Mouse (Mus musculus): ENCODE results near the gene Alcam. TPM values are rescaled to one million over a fixed set of nuclear protein-coding genes. Genes with fewer than 3 reads are reported as not detected.

Alcam gene
- polyA plus RNA-seq, 1 experiment from 2014 or later, result 68.9 TPM

GRCm38 (mm10) chr16:52449889-52450244, 4.0 kb downstream of the Alcam start:
- H3K9ac ChIP-seq (replicated peaks; ENCODE audit: low read depth), result 0 out of 2 replicates have a peak overlapping the region, but pooled peaks have one; percentile 1
- WGBS, result 4% methylated on average over 3 of the region's 3 CpGs
- H3K36me3 ChIP-seq (ENCODE audit: insufficient read depth, low read length), result no peaks in the 10 kb centered on the region
- peak overlapping the region; percentile 44 for H3K27ac ChIP-seq (ENCODE audit: low read length)
- H3K9me3 ChIP-seq (ENCODE audit: low read length), result no peaks in the 10 kb centered on the region
- TF ChIP-seq CTCF (IDR thresholded peaks at IDR 0.05), result peak; percentile 57
- no peak for TF ChIP-seq EP300 (IDR thresholded peaks at IDR 0.05)
- DNase-seq (ENCODE audit: low spot score) (peak; percentile 71), ATAC-seq (no peak)
- peak overlapping the region; percentile 81 for H3K4me2 ChIP-seq (replicated peaks; ENCODE audit: low read depth, low read length)
- H3K4me3 ChIP-seq (ENCODE audit: low read depth, low read length), result peak overlapping the region; percentile 77
- no peaks in the 10 kb centered on the region for H3K4me1 ChIP-seq (ENCODE audit: insufficient read depth, low read depth, low read length)
- H3K27me3 ChIP-seq (replicated peaks; ENCODE audit: insufficient read depth, low read length), result no peaks in the 10 kb centered on the region

GRCm38 (mm10) chr16:52445984-52446383, 7.9 kb downstream of the Alcam start:
- WGBS, result 87% methylated on average over 3 of the region's 3 CpGs
- no peaks in the 10 kb centered on the region; the same call in 1 of the 2 replicates for H3K4me1 ChIP-seq (ENCODE audit: insufficient read depth, low read depth, low read length)
- H3K4me3 ChIP-seq (ENCODE audit: low read depth, low read length), result no peak overlapping the region
- no peak overlapping the region for H3K27ac ChIP-seq (ENCODE audit: low read length)
- H3K27me3 ChIP-seq (replicated peaks; ENCODE audit: insufficient read depth, low read length), result no peaks in the 10 kb centered on the region
- no peak overlapping the region for H3K9ac ChIP-seq (replicated peaks; ENCODE audit: low read depth)
- H3K4me2 ChIP-seq (replicated peaks; ENCODE audit: low read depth, low read length), result no peak overlapping the region
- no peak for ATAC-seq
- DNase-seq (ENCODE audit: low spot score), result no peak
- TF ChIP-seq CTCF (IDR thresholded peaks at IDR 0.05), result no peak
- no peak for TF ChIP-seq EP300 (IDR thresholded peaks at IDR 0.05)
- no peaks in the 10 kb centered on the region for H3K9me3 ChIP-seq (ENCODE audit: low read length)
- H3K36me3 ChIP-seq (ENCODE audit: insufficient read depth, low read length), result no peaks in the 10 kb centered on the region

- ATAC-seq (peak; percentile 46), DNase-seq (ENCODE audit: low spot score) (peak; percentile 69)
- Histone ChIP-seq H3K4me2 (replicated peaks; ENCODE audit: low read depth, low read length) (no peak overlapping the region), H3K4me1 (ENCODE audit: insufficient read depth, low read depth, low read length) (no peaks in the 10 kb centered on the region; the same call in 1 of the 2 replicates), H3K9ac (replicated peaks; ENCODE audit: low read depth) (no peak overlapping the region), H3K27ac (ENCODE audit: low read length) (peak overlapping the region; percentile 54; the same call in 1 of the 2 replicates), H3K4me3 (ENCODE audit: low read depth, low read length) (no peak overlapping the region; the same call in 1 of the 2 replicates), H3K36me3 (ENCODE audit: insufficient read depth, low read length) (no peaks in the 10 kb centered on the region), H3K9me3 (ENCODE audit: low read length) (no peaks in the 10 kb centered on the region), H3K27me3 (replicated peaks; ENCODE audit: insufficient read depth, low read length) (no peaks in the 10 kb centered on the region)
- WGBS, result 34% methylated on average over 9 of the region's 9 CpGs
- TF ChIP-seq CTCF (IDR thresholded peaks at IDR 0.05), result no peak
- no peak for TF ChIP-seq EP300 (IDR thresholded peaks at IDR 0.05)
Observed at GRCm38 (mm10) chr16:52443635-52444505, 10.0 kb downstream of the Alcam start.

GRCm38 (mm10) chr16:52443055-52443454, 10.8 kb downstream of the Alcam start:
- TF ChIP-seq EP300 (IDR thresholded peaks at IDR 0.05), result no peak
- TF ChIP-seq CTCF (IDR thresholded peaks at IDR 0.05), result no peak
- H3K4me2 ChIP-seq (replicated peaks; ENCODE audit: low read depth, low read length), result no peak overlapping the region

GRCm38 (mm10) chr16:52439600-52439999, 14.3 kb downstream of the Alcam start:
- ATAC-seq (no peak), DNase-seq (ENCODE audit: low spot score) (no peak)
- Histone ChIP-seq H3K9ac (replicated peaks; ENCODE audit: low read depth) (no peak overlapping the region), H3K27me3 (replicated peaks; ENCODE audit: insufficient read depth, low read length) (no peaks in the 10 kb centered on the region), H3K4me1 (ENCODE audit: insufficient read depth, low read depth, low read length) (no peaks in the 10 kb centered on the region; the same call in none of the 2 replicates), H3K4me2 (replicated peaks; ENCODE audit: low read depth, low read length) (no peak overlapping the region), H3K27ac (ENCODE audit: low read length) (peak overlapping the region; percentile 52; the same call in 1 of the 2 replicates), H3K36me3 (ENCODE audit: insufficient read depth, low read length) (no peaks in the 10 kb centered on the region), H3K9me3 (ENCODE audit: low read length) (no peaks in the 10 kb centered on the region), H3K4me3 (ENCODE audit: low read depth, low read length) (no peak overlapping the region)
- TF ChIP-seq EP300 (IDR thresholded peaks at IDR 0.05), result no peak
- no peak for TF ChIP-seq CTCF (IDR thresholded peaks at IDR 0.05)

More at GRCm38 (mm10) chr16:52443055-52443454, 10.8 kb downstream of the Alcam start:
- 59% methylated on average over 1 of the region's 1 CpGs for WGBS
- no peak for ATAC-seq
- no peak overlapping the region for H3K9ac ChIP-seq (replicated peaks; ENCODE audit: low read depth)
- H3K27me3 ChIP-seq (replicated peaks; ENCODE audit: insufficient read depth, low read length), result no peaks in the 10 kb centered on the region
- no peaks in the 10 kb centered on the region; the same call in 1 of the 2 replicates for H3K4me1 ChIP-seq (ENCODE audit: insufficient read depth, low read depth, low read length)
- no peak for DNase-seq (ENCODE audit: low spot score)
- no peaks in the 10 kb centered on the region for H3K36me3 ChIP-seq (ENCODE audit: insufficient read depth, low read length)
- H3K9me3 ChIP-seq (ENCODE audit: low read length), result no peaks in the 10 kb centered on the region
- H3K4me3 ChIP-seq (ENCODE audit: low read depth, low read length), result no peak overlapping the region
- H3K27ac ChIP-seq (ENCODE audit: low read length), result no peak overlapping the region

- DNase-seq (ENCODE audit: low spot score) (no peak), ATAC-seq (no peak)
- no peaks in the 10 kb centered on the region; the same call in none of the 2 replicates for H3K4me1 ChIP-seq (ENCODE audit: insufficient read depth, low read depth, low read length)
- no peak overlapping the region for H3K4me3 ChIP-seq (ENCODE audit: low read depth, low read length)
- no peak overlapping the region for H3K4me2 ChIP-seq (replicated peaks; ENCODE audit: low read depth, low read length)
- H3K27me3 ChIP-seq (replicated peaks; ENCODE audit: insufficient read depth, low read length), result no peaks in the 10 kb centered on the region
- H3K9ac ChIP-seq (replicated peaks; ENCODE audit: low read depth), result no peak overlapping the region
- peak overlapping the region; percentile 52; the same call in 1 of the 2 replicates for H3K27ac ChIP-seq (ENCODE audit: low read length)
- H3K9me3 ChIP-seq (ENCODE audit: low read length), result no peaks in the 10 kb centered on the region
- no peaks in the 10 kb centered on the region for H3K36me3 ChIP-seq (ENCODE audit: insufficient read depth, low read length)
- WGBS, result 35% methylated on average over 6 of the region's 6 CpGs
- TF ChIP-seq CTCF (IDR thresholded peaks at IDR 0.05), result no peak
- TF ChIP-seq EP300 (IDR thresholded peaks at IDR 0.05), result no peak
Observed at GRCm38 (mm10) chr16:52439007-52439406, 14.9 kb downstream of the Alcam start.

Data from lung, postnatal 0 days (tissue).